Mouse (Mus musculus) brain, embryonic 18.5 days (tissue): Measurements from ENCODE around the gene Ddr2.

Experiments used
- DNase-seq: peaks from one replicate; pipeline ENCODE4 v3.0.0-alpha.2; 2012; ENCODE audit warnings: low read depth, low spot score

The Ddr2 gene

GRCm38 (mm10) chr1:170110516-170111332, at the start of gene Ddr2:
TSS of gene Ddr2 (minus strand) at chr1:170110762.
- DNase-seq = no peak

GRCm38 (mm10) chr1:170159707-170160106, 49.1 kb upstream of the Ddr2 start:
- no peak for DNase-seq

- no peak for DNase-seq
Measured at GRCm38 (mm10) chr1:170155761-170156160, 45.2 kb upstream of the Ddr2 start.

GRCm38 (mm10) chr1:170155298-170155697, 44.7 kb upstream of the Ddr2 start:
- no peak for DNase-seq

GRCm38 (mm10) chr1:170153986-170154385, 43.4 kb upstream of the Ddr2 start:
- DNase-seq = no peak

- no peak for DNase-seq
Measured at GRCm38 (mm10) chr1:170152552-170152951, 42.0 kb upstream of the Ddr2 start.

- no peak for DNase-seq
Measured at GRCm38 (mm10) chr1:170150870-170151269, 40.3 kb upstream of the Ddr2 start.

GRCm38 (mm10) chr1:170149756-170150155, 39.2 kb upstream of the Ddr2 start:
- DNase-seq = no peak

GRCm38 (mm10) chr1:170148536-170148935, 38.0 kb upstream of the Ddr2 start:
- DNase-seq = no peak

GRCm38 (mm10) chr1:170147651-170148448, 37.3 kb upstream of the Ddr2 start:
- no peak for DNase-seq

GRCm38 (mm10) chr1:170145606-170146005, 35.0 kb upstream of the Ddr2 start:
- DNase-seq = no peak

GRCm38 (mm10) chr1:170142256-170142871, 31.8 kb upstream of the Ddr2 start:
- DNase-seq = no peak

GRCm38 (mm10) chr1:170141626-170142025, 31.1 kb upstream of the Ddr2 start:
- no peak for DNase-seq

- DNase-seq = no peak
Measured at GRCm38 (mm10) chr1:170136351-170137009, 25.9 kb upstream of the Ddr2 start.

GRCm38 (mm10) chr1:170134264-170134663, 23.7 kb upstream of the Ddr2 start:
- DNase-seq = no peak

GRCm38 (mm10) chr1:170130962-170131361, 20.4 kb upstream of the Ddr2 start:
- no peak for DNase-seq

GRCm38 (mm10) chr1:170124644-170125043, 14.1 kb upstream of the Ddr2 start:
- DNase-seq = no peak

- DNase-seq = no peak
Measured at GRCm38 (mm10) chr1:170113616-170114015, 3.1 kb upstream of the Ddr2 start.

GRCm38 (mm10) chr1:170112261-170112660, 1.7 kb upstream of the Ddr2 start:
- DNase-seq = no peak

- DNase-seq = no peak
Measured at GRCm38 (mm10) chr1:170111651-170112226, 1.2 kb upstream of the Ddr2 start.

GRCm38 (mm10) chr1:170109776-170110515, 616 bp downstream of the Ddr2 start:
- no peak for DNase-seq
